In genomic region chr16:8620315-8621115, GRCm38 (mm10) we compare ENCODE assay signal across 19 mouse cellular contexts. TPM values are rescaled to one million over a fixed set of nuclear protein-coding genes. Genes with fewer than 3 reads are reported as not detected.
A peak's percentile ranks its signal among the peaks of the same experiment; 100 is the strongest.
DNase-seq lines count a peak whose midpoint lies in the region; ATAC-seq and TF ChIP-seq lines count a peak whose summit lies in the region.
"Had no signal": no experiment of that assay in that cellular context is flagged by ENCODE, and none has a peak within 500 bp of the region (broad histone marks: within the 10 kb centered on the region; RNA-seq: fewer than 3 reads in every experiment).

No protein-coding gene starts in this region.

- TF ChIP-seq EP300 in liver, postnatal 0 days (IDR thresholded peaks at IDR 0.05; ENCODE audit: low read depth): no peak

- H3K4me3 ChIP-seq in liver, postnatal 0 days (ENCODE audit: low read depth, low read length): no peak overlapping the region
- no peak overlapping the region for H3K4me3 ChIP-seq in liver, embryonic 12.5 days
- no peak overlapping the region for H3K4me3 ChIP-seq in embryonic facial prominence, embryonic 14.5 days (ENCODE audit: low read depth, low read length)
- H3K4me3 ChIP-seq in intestine, embryonic 15.5 days (replicated peaks): no peak overlapping the region
- no peak overlapping the region for H3K4me3 ChIP-seq in small intestine, adult 2 months (ENCODE audit: low read depth, low read length)
- H3K4me3 ChIP-seq: gastrocnemius, adult 2 months; heart, embryonic 10.5 days; hindbrain, embryonic 10.5 days had no signal

- H3K27me3 ChIP-seq in liver, postnatal 0 days (ENCODE audit: insufficient read depth, low read length): no peaks in the 10 kb centered on the region
- no peaks in the 10 kb centered on the region for H3K27me3 ChIP-seq in liver, embryonic 12.5 days (replicated peaks)
- no peaks in the 10 kb centered on the region for H3K27me3 ChIP-seq in embryonic facial prominence, embryonic 14.5 days (replicated peaks; ENCODE audit: control insufficient read depth, insufficient read depth, low read length)
- no peaks in the 10 kb centered on the region for H3K27me3 ChIP-seq in intestine, embryonic 15.5 days (replicated peaks)
- no peaks in the 10 kb centered on the region for H3K27me3 ChIP-seq in small intestine, adult 2 months (ENCODE audit: control insufficient read depth, insufficient read depth, low read length)

- H3K4me1 ChIP-seq in liver, postnatal 0 days (ENCODE audit: insufficient read depth): peaks cover 4% of the 10 kb centered on the region; the same call in 1 of the 2 replicates
- peaks cover 13% of the 10 kb centered on the region for H3K4me1 ChIP-seq in liver, embryonic 12.5 days
- no peaks in the 10 kb centered on the region for H3K4me1 ChIP-seq in embryonic facial prominence, embryonic 14.5 days (ENCODE audit: control insufficient read depth, insufficient read depth, low read length)
- peaks cover 12% of the 10 kb centered on the region; the same call in 1 of the 2 replicates for H3K4me1 ChIP-seq in intestine, embryonic 15.5 days (replicated peaks)
- peaks cover 9% of the 10 kb centered on the region for H3K4me1 ChIP-seq in small intestine, adult 2 months (ENCODE audit: control insufficient read depth, insufficient read depth, insufficient read length, low read length)
- H3K4me1 ChIP-seq: heart, embryonic 10.5 days had no signal

- no peak for DNase-seq in liver, postnatal 0 days
- peak; percentile 32 for DNase-seq in embryonic facial prominence, embryonic 14.5 days (ENCODE audit: low spot score)
- no peak for DNase-seq in urinary bladder, postnatal 25 days (ENCODE audit: low spot score)
- DNase-seq in adrenal gland, adult 18-20 months (ENCODE audit: low spot score in 2 of 2): no peak
- DNase-seq: adrenal gland, postnatal 10 days; cerebellum, postnatal 10 days; gastrocnemius, adult 2 months; layer of hippocampus, postnatal 36 days; left cerebral cortex, postnatal 4 days; thymus, postnatal 4 days had no signal

- WGBS in liver, postnatal 0 days (ENCODE audit: insufficient replicate concordance): 75% methylated on average over 16 of the region's 16 CpGs
- 73% methylated on average over 16 of the region's 16 CpGs for WGBS in liver, embryonic 12.5 days (ENCODE audit: insufficient replicate concordance)
- WGBS in embryonic facial prominence, embryonic 14.5 days: 71% methylated on average over 16 of the region's 16 CpGs
- 45% methylated on average over 16 of the region's 16 CpGs for WGBS in intestine, embryonic 15.5 days
- 40% methylated on average over 16 of the region's 16 CpGs for WGBS in small intestine, adult 2 months

- H3K9ac ChIP-seq in liver, postnatal 0 days (replicated peaks): no peak overlapping the region
- no peak overlapping the region for H3K9ac ChIP-seq in liver, embryonic 12.5 days
- no peak overlapping the region for H3K9ac ChIP-seq in embryonic facial prominence, embryonic 14.5 days (ENCODE audit: low read depth, low read length)
- H3K9ac ChIP-seq in intestine, embryonic 15.5 days: no peak overlapping the region

- no peak for TF ChIP-seq POLR2A in small intestine, adult 2 months (IDR thresholded peaks at IDR 0.05; ENCODE audit: low read depth, low read length)

- no peak overlapping the region for H3K4me2 ChIP-seq in liver, postnatal 0 days (ENCODE audit: low read depth, low read length)
- H3K4me2 ChIP-seq in liver, embryonic 12.5 days: no peak overlapping the region
- H3K4me2 ChIP-seq in embryonic facial prominence, embryonic 14.5 days (ENCODE audit: low read depth, low read length): no peak overlapping the region
- H3K4me2 ChIP-seq in intestine, embryonic 15.5 days (replicated peaks): no peak overlapping the region
- H3K4me2 ChIP-seq: liver, embryonic 11.5 days; midbrain, embryonic 11.5 days had no signal

- no peak for TF ChIP-seq CTCF in liver, postnatal 0 days (IDR thresholded peaks at IDR 0.05; ENCODE audit: low read depth)
- TF ChIP-seq CTCF in small intestine, adult 2 months (IDR thresholded peaks at IDR 0.05; ENCODE audit: extremely low read depth, insufficient read length, insufficient replicate concordance, low read depth, low read length): no peak

- no peaks in the 10 kb centered on the region for H3K9me3 ChIP-seq in liver, postnatal 0 days (ENCODE audit: low read length)
- no peaks in the 10 kb centered on the region for H3K9me3 ChIP-seq in liver, embryonic 12.5 days (replicated peaks)
- H3K9me3 ChIP-seq in embryonic facial prominence, embryonic 14.5 days (ENCODE audit: control insufficient read depth, low read length): no peaks in the 10 kb centered on the region
- H3K9me3 ChIP-seq in intestine, embryonic 15.5 days: no peaks in the 10 kb centered on the region
- H3K9me3 ChIP-seq: heart, embryonic 10.5 days; hindbrain, embryonic 10.5 days had no signal

- ATAC-seq in liver, postnatal 0 days: peak; percentile 47; the same call in 1 of the 2 replicates
- no peak for ATAC-seq in liver, embryonic 12.5 days
- no peak for ATAC-seq in embryonic facial prominence, embryonic 14.5 days (ENCODE audit: low read depth)
- peak; percentile 89 for ATAC-seq in intestine, embryonic 15.5 days
- ATAC-seq in monocyte, adult 5-6 weeks (replicated peaks; ENCODE audit: insufficient number of reproducible peaks, low FRiP score, low TSS enrichment, poor library complexity, severe bottlenecking): no peak
- ATAC-seq: hindbrain, postnatal 0 days had no signal

- H3K27ac ChIP-seq in liver, postnatal 0 days (ENCODE audit: low read depth): 0 out of 2 replicates have a peak overlapping the region, but pooled peaks have one; percentile 7
- no peak overlapping the region for H3K27ac ChIP-seq in liver, embryonic 12.5 days
- peak overlapping the region; percentile 55 for H3K27ac ChIP-seq in embryonic facial prominence, embryonic 14.5 days (replicated peaks; ENCODE audit: low read depth, low read length)
- H3K27ac ChIP-seq in intestine, embryonic 15.5 days: peak overlapping the region; percentile 13
- H3K27ac ChIP-seq in small intestine, adult 2 months (ENCODE audit: insufficient read depth, low read depth, low read length): peak overlapping the region; percentile 30; the same call in 1 of the 2 replicates
- H3K27ac ChIP-seq: gastrocnemius, adult 2 months; heart, embryonic 10.5 days; hindbrain, embryonic 10.5 days; hindbrain, postnatal 0 days had no signal

- peaks cover 5% of the 10 kb centered on the region; the same call in 1 of the 2 replicates for H3K36me3 ChIP-seq in liver, postnatal 0 days (replicated peaks; ENCODE audit: insufficient read depth, low read length)
- H3K36me3 ChIP-seq in liver, embryonic 12.5 days: 0 out of 2 replicates have a peak, but pooled peaks cover 6% of the 10 kb centered on the region
- H3K36me3 ChIP-seq in embryonic facial prominence, embryonic 14.5 days (ENCODE audit: control insufficient read depth, insufficient read depth, low read length): 0 out of 2 replicates have a peak, but pooled peaks cover 8% of the 10 kb centered on the region
- no peaks in the 10 kb centered on the region for H3K36me3 ChIP-seq in intestine, embryonic 15.5 days
- peaks cover 8% of the 10 kb centered on the region; the same call in 1 of the 2 replicates for H3K36me3 ChIP-seq in small intestine, adult 2 months (ENCODE audit: control insufficient read depth, insufficient read depth, low read length)

RNA-seq across cellular contexts. Expression of gene Pmm2, which starts 17.0 kb away (rescaled TPM):
- polyA plus RNA-seq in liver, postnatal 0 days (2015; fragmentation: Nextera tagmentation; extraction: Ambion mirVana): 37.2 and 38.0 TPM in 2 replicates
- 41.6 and 42.4 TPM in 2 replicates for polyA plus RNA-seq in liver, embryonic 12.5 days (2016; fragmentation: Nextera tagmentation; extraction: Ambion mirVana)
- 42.4 and 47.5 TPM in 2 replicates for polyA plus RNA-seq in embryonic facial prominence, embryonic 14.5 days (2014; fragmentation: Nextera tagmentation; extraction: Ambion mirVana)
- 92.0 and 98.9 TPM in 2 replicates for polyA plus RNA-seq in intestine, embryonic 15.5 days (2015; fragmentation: Nextera tagmentation; extraction: Ambion mirVana)
- 116 and 240 TPM in 2 replicates for polyA plus RNA-seq in small intestine, adult 2 months (2012; rRNA removed)
- 54.1 to 79.6 TPM (median 75.7 TPM) in 3 replicates for total RNA-seq in monocyte, adult 5-6 weeks (2017)
- total RNA-seq in adrenal gland, adult 18-20 months (2021): 10 to 100 TPM; 57.0 to 57.3 TPM

RNA-seq across cellular contexts. Expression of gene Tmem186, which starts 17.0 kb away (rescaled TPM):
- 6.2 and 7.0 TPM in 2 replicates for polyA plus RNA-seq in liver, postnatal 0 days (2015; fragmentation: Nextera tagmentation; extraction: Ambion mirVana)
- polyA plus RNA-seq in liver, embryonic 12.5 days (2016; fragmentation: Nextera tagmentation; extraction: Ambion mirVana): 12.9 and 14.2 TPM in 2 replicates
- polyA plus RNA-seq in embryonic facial prominence, embryonic 14.5 days (2014; fragmentation: Nextera tagmentation; extraction: Ambion mirVana): 11.4 and 14.1 TPM in 2 replicates
- polyA plus RNA-seq in intestine, embryonic 15.5 days (2015; fragmentation: Nextera tagmentation; extraction: Ambion mirVana): 22.0 and 22.2 TPM in 2 replicates
- 6.2 and 8.6 TPM in 2 replicates for polyA plus RNA-seq in small intestine, adult 2 months (2012; rRNA removed)
- 5.5 to 11.7 TPM (median 8.6 TPM) in 3 replicates for total RNA-seq in monocyte, adult 5-6 weeks (2017)
- total RNA-seq in adrenal gland, adult 18-20 months (2021): 10 to 100 TPM; 16.5 to 20.2 TPM

RNA-seq across cellular contexts. Expression of gene Carhsp1, which starts 51.4 kb away (rescaled TPM):
- 65.4 and 71.2 TPM in 2 replicates for polyA plus RNA-seq in liver, postnatal 0 days (2015; fragmentation: Nextera tagmentation; extraction: Ambion mirVana)
- 55.7 and 56.5 TPM in 2 replicates for polyA plus RNA-seq in liver, embryonic 12.5 days (2016; fragmentation: Nextera tagmentation; extraction: Ambion mirVana)
- polyA plus RNA-seq in embryonic facial prominence, embryonic 14.5 days (2014; fragmentation: Nextera tagmentation; extraction: Ambion mirVana): 29.2 and 32.1 TPM in 2 replicates
- 89.8 and 90.4 TPM in 2 replicates for polyA plus RNA-seq in intestine, embryonic 15.5 days (2015; fragmentation: Nextera tagmentation; extraction: Ambion mirVana)
- polyA plus RNA-seq in small intestine, adult 2 months (2012; rRNA removed): 31.8 and 61.6 TPM in 2 replicates
- total RNA-seq in monocyte, adult 5-6 weeks (2017): 21.1 to 24.1 TPM (median 21.4 TPM) in 3 replicates
- 100 to 1,000 TPM in 1 of 2 experiments, 10 to 100 TPM in 1; 61.8 to 134 TPM for total RNA-seq in adrenal gland, adult 18-20 months (2021)

Comparison
In these comparisons a context has a peak if more than half of its experiments do, and no peak if none do; other contexts are left out.
1. ATAC-seq: peak in liver, postnatal 0 days (single experiment) and intestine, embryonic 15.5 days (single experiment); none in liver, embryonic 12.5 days (single experiment), embryonic facial prominence, embryonic 14.5 days (single experiment) and monocyte, adult 5-6 weeks (single experiment).